Mouse (Mus musculus): ENCODE data around the gene 9430015G10Rik.

GRCm38 (mm10) chr4:156070276-156070675 is 39.5 kb upstream of the 9430015G10Rik start:
- TF ChIP-seq EP300 (IDR thresholded peaks at IDR 0.05; ENCODE audit: low read depth) (no peak), CTCF (IDR thresholded peaks at IDR 0.05; ENCODE audit: low read depth) (no peak)
